Mouse (Mus musculus): ENCODE measurements around the gene Gpsm1. TPM values are rescaled to one million over a fixed set of nuclear protein-coding genes. Genes with fewer than 3 reads are reported as not detected.

Gene Gpsm1
- 25.3 to 37.7 TPM (median 35.4 TPM) in 4 replicates for total RNA-seq (2023)

DNA sequence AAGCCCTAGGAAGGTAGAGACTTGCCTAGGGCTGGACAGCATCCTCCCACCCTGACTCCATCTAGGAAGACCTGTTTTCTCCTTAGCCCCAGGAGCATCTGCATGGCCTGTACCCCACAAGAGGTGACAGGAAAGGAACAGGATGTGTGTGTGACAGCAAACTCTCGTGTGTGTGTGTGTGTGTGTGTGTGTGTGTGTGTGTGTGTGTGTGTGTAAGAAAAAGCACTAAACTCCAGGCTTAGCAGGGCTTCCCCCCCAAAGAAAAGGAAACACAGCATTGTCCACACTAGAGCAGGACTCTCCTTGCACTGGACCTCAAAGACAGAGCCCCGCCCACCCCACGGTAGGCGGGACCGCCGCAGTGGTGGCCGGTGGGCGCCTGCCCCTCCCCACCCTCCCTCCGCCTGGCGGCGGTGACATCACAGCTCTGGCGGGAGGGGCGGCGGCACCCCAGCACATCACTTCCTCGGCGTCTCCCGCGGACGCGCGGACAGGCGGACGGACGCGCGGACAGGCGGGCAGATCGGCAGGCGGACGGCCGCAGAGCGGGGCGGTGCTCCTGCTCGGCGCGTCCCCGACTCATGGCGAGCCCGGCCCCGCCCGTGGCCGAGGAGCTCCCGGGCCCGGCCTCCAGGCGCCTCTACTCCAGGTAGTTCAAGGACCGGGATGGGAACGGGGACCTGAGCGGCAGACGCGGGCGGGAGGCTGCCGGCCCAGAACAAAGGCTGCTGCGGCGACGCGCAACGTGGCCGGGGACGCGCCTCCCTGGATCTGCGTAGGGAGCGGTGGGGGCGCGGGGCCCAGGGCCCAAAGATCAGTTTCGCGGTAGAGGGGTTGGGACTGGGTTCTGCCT is at the start of gene Gpsm1:
TSS of gene Gpsm1 (plus strand) at position 444 of the 853 bp plus-strand sequence.

GRCm38 (mm10) chr2:26294457-26294856 is 20.9 kb upstream of the Gpsm1 start, which contains the start of gene Ccdc187:
TSS of gene Ccdc187 (minus strand) at chr2:26294557.

GRCm38 (mm10) chr2:26351358-26352290 is 36.3 kb downstream of the Gpsm1 start, which contains the start of gene Dnlz:
TSS of gene Dnlz (minus strand) at chr2:26352110.

DNA sequence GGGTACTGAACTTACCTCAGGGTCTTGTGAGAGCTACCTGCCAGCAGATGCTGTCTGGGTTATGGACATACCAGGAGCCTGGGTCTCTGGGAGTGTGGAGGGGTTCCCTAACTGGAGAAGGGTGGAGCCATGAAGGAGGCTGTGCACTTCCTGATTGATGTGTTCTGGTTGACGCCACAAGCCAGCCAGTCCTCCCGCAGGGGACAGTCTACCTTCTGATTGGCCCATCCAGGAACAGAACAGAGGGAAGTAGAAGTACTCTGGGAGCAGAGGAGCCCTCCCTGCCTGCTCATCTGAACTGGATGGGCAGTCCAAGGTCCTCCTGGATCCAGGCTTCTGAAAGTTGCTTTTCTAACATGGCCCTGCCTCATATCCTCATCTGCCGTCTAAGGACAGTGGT is 45.5 kb downstream of the Gpsm1 start, which contains the start of gene Card9:
TSS of gene Card9 (minus strand) at position 147 of the 400 bp plus-strand sequence.

GRCm38 (mm10) chr2:26380131-26380771 is 64.9 kb downstream of the Gpsm1 start, which contains the start of gene Snapc4:
TSS of gene Snapc4 (minus strand) at chr2:26380653.

GRCm38 (mm10) chr2:26389154-26389690 is 73.9 kb downstream of the Gpsm1 start, which contains the start of the genes Entr1 and Pmpca:
TSS of gene Entr1 (minus strand) at chr2:26389316.
TSS of gene Pmpca (plus strand) at chr2:26389339.

Other genes with a start within 250 kb of the Gpsm1 start
- gene Nacc2, start 192.3 kb upstream of the Gpsm1 start, total RNA-seq (2023) = 0.83 to 1.3 TPM (median 1.2 TPM) in 4 replicates
- gene Lhx3, start 107.2 kb upstream of the Gpsm1 start, total RNA-seq (2023) = not detected in 4 replicates
- 7.5 to 8.7 TPM (median 8.3 TPM) in 4 replicates for gene Qsox2, start 78.0 kb upstream of the Gpsm1 start, total RNA-seq (2023)
- not detected in 4 replicates for gene Ccdc187, start 21.0 kb upstream of the Gpsm1 start, total RNA-seq (2023)
- gene Dnlz, start 36.6 kb downstream of the Gpsm1 start, total RNA-seq (2023) = 7.3 to 10.1 TPM (median 8.8 TPM) in 4 replicates
- 0.85 TPM in 1 of 4 replicates, not detected in the others for gene Card9, start 45.4 kb downstream of the Gpsm1 start, total RNA-seq (2023)
- 104 to 118 TPM (median 114 TPM) in 4 replicates for gene Snapc4, start 65.1 kb downstream of the Gpsm1 start, total RNA-seq (2023)
- gene Entr1, start 73.8 kb downstream of the Gpsm1 start, total RNA-seq (2023) = 115 to 127 TPM (median 119 TPM) in 4 replicates
- gene Pmpca, start 73.8 kb downstream of the Gpsm1 start, total RNA-seq (2023) = 81.4 to 89.8 TPM (median 85.5 TPM) in 4 replicates
- 28.5 to 37.9 TPM (median 33.8 TPM) in 4 replicates for gene Inpp5e, start 93.7 kb downstream of the Gpsm1 start, total RNA-seq (2023)
- gene Sec16a, start 129.7 kb downstream of the Gpsm1 start, total RNA-seq (2023) = 84.8 to 109 TPM (median 93.3 TPM) in 4 replicates
- 24.4 to 28.2 TPM (median 25.5 TPM) in 4 replicates for gene Notch1, start 201.1 kb downstream of the Gpsm1 start, total RNA-seq (2023)

Measured in B cell, adult 62 days (primary cell).